Mouse (Mus musculus) limb, embryonic 10.5 days (tissue): ENCODE measurements at regions not wholly inside any gene's neighbourhood (a gene's known extent, or its start where the extent isn't known, plus 50 kb on each side); places are given as distances from the start of the nearest gene placed in this dataset.

Experiments
- DNase-seq: peaks from one replicate; pipeline ENCODE4 v3.0.0-alpha.2; 2017; ENCODE audit warnings: low spot score
- H3K27ac ChIP-seq: fragments of 300-500 bp; sonication (generic); 2 replicates; pipeline ENCODE4 v1.5.1; 2016; ENCODE audit warnings: mild to moderate bottlenecking
- H3K27me3 ChIP-seq: fragments of 300-500 bp; sonication (generic); 2 replicates; pipeline ENCODE4 v1.6.1; 2016; ENCODE audit warnings: low read depth, mild to moderate bottlenecking; ENCODE audit not compliant: poor library complexity, severe bottlenecking
- H3K36me3 ChIP-seq: fragments of 300-500 bp; sonication (generic); 2 replicates; pipeline ENCODE4 v1.6.1; 2016; ENCODE audit warnings: mild to moderate bottlenecking, moderate library complexity
- H3K4me1 ChIP-seq: fragments of 300-500 bp; sonication (generic); 2 replicates; pipeline ENCODE4 v1.6.1; 2016
- H3K4me3 ChIP-seq: fragments of 300-500 bp; sonication (generic); 2 replicates; pipeline ENCODE4 v1.5.1; 2016; ENCODE audit warnings: mild to moderate bottlenecking, moderate library complexity
- H3K9me3 ChIP-seq: fragments of 300-500 bp; sonication (generic); replicated peaks from 2 replicates; pipeline ENCODE4 v1.6.1; 2016; ENCODE audit warnings: mild to moderate bottlenecking
- WGBS: fragments of 180-500 bp; shearing (Covaris S2); methylation state at CpG from one replicate; pipeline ENCODE4 v1.1.7; 2016; 5-methylcytosine and 5-hydroxymethylcytosine counted together

- no peaks in the 10 kb centered on the region for H3K36me3 ChIP-seq
Measured at GRCm38 (mm10) chr12:71433549-71434200, 124.0 kb downstream of the Dact1 start.

DNA sequence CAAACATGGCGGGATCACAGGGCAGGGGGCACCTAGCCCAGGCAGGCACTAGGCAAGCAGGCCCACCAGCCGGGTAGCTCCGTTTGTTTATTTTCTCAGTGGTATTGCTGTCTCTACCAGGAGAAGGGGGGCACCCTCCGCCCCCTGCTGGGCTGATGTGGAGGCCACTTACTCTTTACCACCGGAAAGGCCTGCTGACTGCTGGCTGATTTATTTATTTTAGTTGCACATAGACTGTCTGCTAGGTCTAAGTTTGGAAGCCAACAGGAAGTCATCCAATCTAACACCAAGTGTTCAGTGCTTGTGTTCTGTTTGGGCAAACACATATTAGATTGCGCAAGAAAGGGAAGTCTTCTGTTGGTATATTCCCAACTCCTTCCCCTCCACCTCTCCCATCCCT lies 128.6 kb downstream of the Dact1 start:
- WGBS = 27% methylated on average over 6 of the region's 6 CpGs
- Histone ChIP-seq H3K27me3 (peaks cover 6% of the 10 kb centered on the region; the same call in 1 of the 2 replicates), H3K9me3 (no peaks in the 10 kb centered on the region), H3K36me3 (no peaks in the 10 kb centered on the region), H3K4me3 (no peak overlapping the region), H3K4me1 (peaks cover 36% of the 10 kb centered on the region), H3K27ac (peak overlapping the region; percentile 72)
- no peak for DNase-seq

More at GRCm38 (mm10) chr12:71433549-71434200, 124.0 kb downstream of the Dact1 start:
- DNase-seq = no peak
- Histone ChIP-seq H3K27me3 (peaks cover 6% of the 10 kb centered on the region; the same call in 1 of the 2 replicates), H3K27ac (peak overlapping the region; percentile 66; the same call in 1 of the 2 replicates), H3K4me3 (no peak overlapping the region), H3K9me3 (no peaks in the 10 kb centered on the region), H3K4me1 (peaks cover 66% of the 10 kb centered on the region)
- WGBS = 15% methylated on average over 9 of the region's 9 CpGs

GRCm38 (mm10) chr12:71440863-71441262 lies 131.2 kb downstream of the Dact1 start:
- Histone ChIP-seq H3K27ac (no peak overlapping the region), H3K4me3 (no peak overlapping the region), H3K4me1 (peaks cover 17% of the 10 kb centered on the region), H3K9me3 (no peaks in the 10 kb centered on the region), H3K27me3 (no peaks in the 10 kb centered on the region), H3K36me3 (no peaks in the 10 kb centered on the region)
- DNase-seq = no peak
- WGBS = 83% methylated on average over 3 of the region's 3 CpGs

GRCm38 (mm10) chr12:71441272-71441671 lies 131.6 kb downstream of the Dact1 start:
- H3K27ac ChIP-seq = no peak overlapping the region
- H3K36me3 ChIP-seq = no peaks in the 10 kb centered on the region
- H3K4me1 ChIP-seq = peaks cover 17% of the 10 kb centered on the region
- H3K9me3 ChIP-seq = no peaks in the 10 kb centered on the region
- WGBS = 72% methylated on average over 5 of the region's 5 CpGs
- no peak overlapping the region for H3K4me3 ChIP-seq
- DNase-seq = no peak
- no peaks in the 10 kb centered on the region for H3K27me3 ChIP-seq

DNA sequence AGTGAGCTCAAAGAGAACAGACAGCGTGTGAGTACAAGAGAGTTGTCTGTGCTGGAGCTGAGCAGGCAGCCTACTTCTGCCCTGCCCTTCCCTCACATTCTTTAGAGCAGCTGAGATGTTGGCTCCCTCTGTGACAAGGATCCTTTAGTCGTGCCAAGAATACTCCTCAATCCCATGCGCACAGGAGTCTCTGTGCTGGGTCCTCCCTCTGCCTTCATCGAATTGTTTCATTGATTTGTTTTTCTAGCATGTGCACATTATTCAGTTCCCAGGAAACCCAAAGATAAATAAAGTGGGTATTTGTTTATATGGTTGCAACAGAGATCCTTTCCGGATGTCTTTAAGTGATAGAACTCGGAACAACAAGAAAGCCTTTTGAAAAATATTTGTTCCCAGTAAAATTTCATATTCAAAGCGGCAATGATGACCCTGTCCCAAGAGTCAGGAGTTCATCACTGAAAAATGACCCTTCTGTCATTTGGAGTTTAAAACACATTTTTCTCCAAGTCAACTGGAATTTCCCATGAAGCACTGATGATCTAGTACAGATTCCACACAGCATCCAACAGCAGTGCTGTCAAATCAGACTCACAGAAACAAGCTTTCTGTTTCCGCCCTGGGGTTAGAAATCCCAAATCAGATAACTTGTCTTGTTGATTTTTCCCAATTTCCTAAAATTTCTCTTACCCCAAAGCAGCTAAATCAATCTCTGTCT lies 136.7 kb downstream of the Dact1 start:
- no peaks in the 10 kb centered on the region for H3K36me3 ChIP-seq
- DNase-seq = no peak
- H3K27me3 ChIP-seq = no peaks in the 10 kb centered on the region
- WGBS = 83% methylated on average over 8 of the region's 8 CpGs
- no peaks in the 10 kb centered on the region for H3K9me3 ChIP-seq
- no peak overlapping the region for H3K4me3 ChIP-seq
- H3K27ac ChIP-seq = no peak overlapping the region
- H3K4me1 ChIP-seq = peaks cover 22% of the 10 kb centered on the region

- Histone ChIP-seq H3K4me3 (no peak overlapping the region), H3K27ac (no peak overlapping the region), H3K4me1 (peaks cover 25% of the 10 kb centered on the region), H3K27me3 (no peaks in the 10 kb centered on the region), H3K36me3 (no peaks in the 10 kb centered on the region), H3K9me3 (no peaks in the 10 kb centered on the region)
- WGBS = 50% methylated on average over 7 of the region's 7 CpGs
- no peak for DNase-seq
Measured at GRCm38 (mm10) chr12:71446892-71447268, 137.2 kb downstream of the Dact1 start.

DNA sequence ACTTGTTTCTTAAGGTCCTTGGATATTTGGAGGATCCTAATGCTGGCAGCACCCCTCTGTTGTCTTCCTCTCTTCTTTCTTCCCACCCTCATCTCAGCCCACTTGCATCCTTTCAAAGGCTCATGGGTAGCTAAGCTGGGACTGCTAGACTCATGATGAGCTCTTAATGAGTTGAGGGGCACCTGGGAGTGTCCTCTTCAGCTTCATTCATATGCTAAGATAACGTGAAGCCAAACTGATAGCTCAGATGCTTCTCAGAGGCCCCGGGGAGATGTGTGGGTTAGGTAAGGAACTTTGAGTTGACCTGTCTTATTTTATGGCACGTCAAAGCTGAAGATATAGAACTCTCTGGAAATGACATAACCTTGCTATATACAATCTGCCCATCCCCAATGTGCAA lies 139.3 kb downstream of the Dact1 start:
- H3K4me1 ChIP-seq = peaks cover 25% of the 10 kb centered on the region
- 66% methylated on average over 3 of the region's 3 CpGs for WGBS
- DNase-seq = no peak
- H3K27me3 ChIP-seq = no peaks in the 10 kb centered on the region
- H3K36me3 ChIP-seq = no peaks in the 10 kb centered on the region
- H3K9me3 ChIP-seq = no peaks in the 10 kb centered on the region
- H3K27ac ChIP-seq = no peak overlapping the region
- H3K4me3 ChIP-seq = no peak overlapping the region

- Histone ChIP-seq H3K27me3 (no peaks in the 10 kb centered on the region), H3K36me3 (no peaks in the 10 kb centered on the region), H3K4me3 (no peak overlapping the region), H3K9me3 (no peaks in the 10 kb centered on the region), H3K4me1 (peaks cover 25% of the 10 kb centered on the region), H3K27ac (peak overlapping the region; percentile 83)
- WGBS = 76% methylated on average over 4 of the region's 4 CpGs
- DNase-seq = no peak
Measured at GRCm38 (mm10) chr12:71450128-71450527, 140.4 kb downstream of the Dact1 start.

DNA sequence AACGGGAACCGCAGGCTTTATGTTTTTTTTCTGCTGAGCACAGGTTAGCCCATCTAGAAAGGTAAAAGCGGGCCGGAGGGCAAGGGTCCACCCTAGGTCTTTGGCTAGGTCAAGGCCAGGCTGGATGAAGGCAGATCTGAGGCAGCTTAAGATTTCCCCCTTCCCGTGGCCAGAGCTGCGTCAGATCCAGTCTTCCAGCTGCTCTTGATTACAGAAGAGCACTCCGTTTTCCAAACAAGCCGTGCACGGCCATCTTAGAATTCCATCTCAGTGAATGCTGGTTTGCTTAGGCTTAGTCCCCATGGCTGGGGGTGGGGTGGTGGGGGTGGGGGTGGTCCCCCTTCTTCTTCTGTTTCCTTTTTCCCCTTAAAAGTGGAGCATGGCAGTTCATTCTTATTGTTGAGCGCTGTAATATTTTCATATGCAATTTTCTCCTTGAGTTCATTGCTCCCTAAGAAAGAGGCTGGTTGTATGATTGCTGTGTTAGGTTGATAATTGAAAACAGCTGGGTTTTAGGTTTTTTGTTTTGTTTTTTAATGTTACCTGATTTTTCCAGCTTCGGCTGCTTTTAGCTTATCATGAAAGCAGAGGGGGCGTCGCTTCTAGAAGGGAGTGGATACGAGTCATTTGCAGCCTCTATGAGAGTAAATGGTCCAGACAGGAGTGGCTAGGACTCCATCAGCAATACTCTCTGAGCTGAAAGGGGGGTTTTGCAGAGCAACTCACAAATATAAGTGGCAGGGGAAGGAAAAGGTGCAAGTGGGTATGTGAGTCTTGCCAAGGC lies 141.2 kb downstream of the Dact1 start:
- WGBS = 61% methylated on average over 14 of the region's 14 CpGs
- peak; percentile 56 for DNase-seq
- Histone ChIP-seq H3K27ac (peak overlapping the region; percentile 83), H3K9me3 (no peaks in the 10 kb centered on the region), H3K36me3 (no peaks in the 10 kb centered on the region), H3K4me1 (peaks cover 25% of the 10 kb centered on the region), H3K4me3 (no peak overlapping the region), H3K27me3 (no peaks in the 10 kb centered on the region)

GRCm38 (mm10) chr12:71456900-71457299 lies 147.2 kb downstream of the Dact1 start:
- H3K4me3 ChIP-seq = no peak overlapping the region
- no peaks in the 10 kb centered on the region for H3K9me3 ChIP-seq
- H3K36me3 ChIP-seq = no peaks in the 10 kb centered on the region
- no peak for DNase-seq
- no peaks in the 10 kb centered on the region for H3K4me1 ChIP-seq
- H3K27me3 ChIP-seq = no peaks in the 10 kb centered on the region
- 87% methylated on average over 6 of the region's 6 CpGs for WGBS
- no peak overlapping the region for H3K27ac ChIP-seq

DNA sequence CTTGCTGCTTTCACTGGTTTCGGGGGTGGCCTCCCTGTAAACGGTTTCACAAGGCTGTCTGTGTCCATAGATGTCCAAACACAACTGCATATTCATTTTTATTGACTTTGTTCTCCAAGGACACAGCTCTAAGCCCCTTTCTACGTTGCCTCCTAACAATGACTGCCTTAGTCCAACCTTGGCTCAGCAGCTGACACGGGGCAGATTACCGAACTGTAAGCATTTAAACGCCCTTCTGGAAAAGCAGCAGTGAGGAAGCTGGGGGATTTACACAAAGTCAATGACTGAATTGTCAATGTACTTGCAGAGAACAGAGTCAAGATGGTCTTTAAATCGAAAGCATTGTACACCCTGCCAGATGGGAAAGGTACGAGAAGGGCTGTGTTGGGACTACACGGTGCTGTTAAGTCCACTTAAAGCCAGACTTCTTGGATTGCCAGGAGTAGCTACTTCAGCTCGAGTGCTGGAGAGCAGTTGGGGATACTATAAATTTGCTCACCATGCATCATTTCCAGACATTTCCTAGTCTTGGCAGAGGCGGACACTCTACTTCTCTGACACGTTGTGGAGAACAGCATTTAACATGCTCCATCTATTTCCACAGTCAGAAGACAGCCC lies 149.0 kb downstream of the Dact1 start:
- Histone ChIP-seq H3K4me1 (no peaks in the 10 kb centered on the region), H3K4me3 (no peak overlapping the region), H3K27ac (no peak overlapping the region), H3K9me3 (no peaks in the 10 kb centered on the region), H3K27me3 (no peaks in the 10 kb centered on the region), H3K36me3 (no peaks in the 10 kb centered on the region)
- WGBS = 79% methylated on average over 12 of the region's 12 CpGs
- no peak for DNase-seq

DNA sequence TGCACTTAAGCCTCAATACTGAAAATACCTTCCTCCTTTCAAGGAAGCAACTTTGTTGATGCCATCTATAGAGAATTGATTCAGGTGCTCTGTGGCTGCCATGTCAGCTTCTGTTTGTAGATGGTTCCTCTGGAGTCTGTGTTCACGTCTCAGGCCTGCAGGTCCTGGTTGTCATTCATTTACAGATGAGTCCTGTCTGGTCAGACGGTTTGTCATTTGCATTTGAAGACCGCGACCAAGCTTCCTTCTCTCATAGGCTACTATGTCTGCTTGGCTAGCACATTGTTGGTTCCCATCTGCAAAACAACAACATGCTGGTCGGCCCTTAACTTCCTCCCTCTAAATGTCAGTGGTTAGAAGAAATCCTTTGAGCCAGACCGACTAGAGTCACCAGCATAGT lies 151.0 kb downstream of the Dact1 start:
- no peak for DNase-seq
- H3K4me3 ChIP-seq = no peak overlapping the region
- WGBS = 71% methylated on average over 6 of the region's 6 CpGs
- no peaks in the 10 kb centered on the region for H3K9me3 ChIP-seq
- no peaks in the 10 kb centered on the region for H3K36me3 ChIP-seq
- no peaks in the 10 kb centered on the region for H3K4me1 ChIP-seq
- H3K27ac ChIP-seq = no peak overlapping the region
- no peaks in the 10 kb centered on the region for H3K27me3 ChIP-seq

DNA sequence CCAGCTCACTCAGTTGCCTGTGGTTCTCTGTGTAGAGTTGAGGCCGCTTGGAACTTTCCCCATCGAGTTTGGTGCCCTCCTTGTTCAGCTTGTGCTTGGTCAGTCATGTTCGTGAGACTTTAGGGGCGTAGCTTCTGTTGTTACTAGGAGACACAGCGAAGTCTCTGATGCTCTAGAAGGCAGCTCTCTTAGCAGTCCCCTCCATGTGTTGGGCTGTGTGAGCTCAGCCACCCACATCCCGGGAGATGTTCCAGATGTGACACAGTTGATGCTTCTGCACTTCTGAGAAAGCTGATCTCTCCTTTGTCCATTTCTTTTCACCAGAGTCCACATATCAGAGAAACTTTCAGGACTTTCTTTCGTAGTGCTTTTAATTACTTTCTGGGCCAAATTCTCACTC lies 158.1 kb downstream of the Dact1 start:
- DNase-seq = no peak
- Histone ChIP-seq H3K36me3 (no peaks in the 10 kb centered on the region), H3K4me1 (peaks cover 6% of the 10 kb centered on the region; the same call in 1 of the 2 replicates), H3K27me3 (no peaks in the 10 kb centered on the region), H3K4me3 (no peak overlapping the region), H3K9me3 (no peaks in the 10 kb centered on the region), H3K27ac (no peak overlapping the region)
- 85% methylated on average over 7 of the region's 7 CpGs for WGBS
